8 mouse cellular contexts compared by ENCODE assay signal in genomic region chr8:108691456-108692238, GRCm38 (mm10).
A peak's percentile ranks its signal among the peaks of the same experiment; 100 is the strongest.
DNase-seq lines count a peak whose midpoint lies in the region; ATAC-seq and TF ChIP-seq lines count a peak whose summit lies in the region.

No protein-coding gene starts in this region.

- no peak for TF ChIP-seq CTCF in gastrocnemius, adult 2 months (IDR thresholded peaks at IDR 0.05)

- no peaks in the 10 kb centered on the region for H3K36me3 ChIP-seq in heart, embryonic 11.5 days (ENCODE audit: control insufficient read depth, insufficient read depth, low read length)
- no peaks in the 10 kb centered on the region for H3K36me3 ChIP-seq in midbrain, embryonic 10.5 days

- H3K9me3 ChIP-seq in heart, embryonic 11.5 days (replicated peaks; ENCODE audit: control insufficient read depth, low read length): no peaks in the 10 kb centered on the region
- H3K9me3 ChIP-seq in midbrain, embryonic 10.5 days (replicated peaks): no peaks in the 10 kb centered on the region

- 4% methylated on average over 17 of the region's 21 CpGs for WGBS in heart, embryonic 11.5 days (ENCODE audit: insufficient replicate concordance)
- WGBS in midbrain, embryonic 10.5 days: 3% methylated on average over 21 of the region's 21 CpGs

- H3K4me3 ChIP-seq in gastrocnemius, adult 2 months: peak overlapping the region; percentile 60
- peak overlapping the region; percentile 31 for H3K4me3 ChIP-seq in heart, embryonic 11.5 days (ENCODE audit: low read depth, low read length)
- peak overlapping the region; percentile 48 for H3K4me3 ChIP-seq in midbrain, embryonic 10.5 days

- peaks cover 26% of the 10 kb centered on the region for H3K27me3 ChIP-seq in heart, embryonic 11.5 days (ENCODE audit: control insufficient read depth, insufficient read depth, low read length)
- peaks cover 61% of the 10 kb centered on the region for H3K27me3 ChIP-seq in midbrain, embryonic 10.5 days (ENCODE audit: low read depth, poor library complexity, severe bottlenecking)

- peaks cover 33% of the 10 kb centered on the region for H3K4me1 ChIP-seq in heart, embryonic 11.5 days (ENCODE audit: control insufficient read depth, insufficient read depth, low read length)
- H3K4me1 ChIP-seq in midbrain, embryonic 10.5 days: peaks cover 46% of the 10 kb centered on the region

- peak overlapping the region; percentile 13; the same call in 1 of the 2 replicates for H3K9ac ChIP-seq in heart, embryonic 11.5 days (ENCODE audit: low read depth, low read length)

- H3K27ac ChIP-seq in gastrocnemius, adult 2 months: peak overlapping the region; percentile 81
- no peak overlapping the region for H3K27ac ChIP-seq in heart, embryonic 11.5 days (ENCODE audit: low read depth, low read length)
- peak overlapping the region; percentile 68 for H3K27ac ChIP-seq in midbrain, embryonic 10.5 days (replicated peaks)

- peak; percentile 59 for DNase-seq in gastrocnemius, adult 2 months
- DNase-seq in gastrocnemius, postnatal 25 days: no peak
- DNase-seq in adrenal gland, postnatal 25 days: peak; percentile 71
- peak; percentile 70 to 80 for DNase-seq in kidney, postnatal 4 days
- peak; percentile 53 for DNase-seq in midbrain, embryonic 10.5 days (ENCODE audit: low spot score)
- no peak for DNase-seq in thymus, postnatal 25 days
- no peak for DNase-seq in cerebellum, adult 8-10 months

- intact Hi-C loops in gastrocnemius, adult 2 months (cut with DNase I): loop anchor here (10.0 kb wide), 1 partner anchor 117 kb away; no protein-coding TSS in a partner anchor

- ATAC-seq in heart, embryonic 11.5 days (replicated peaks; ENCODE audit: insufficient number of reproducible peaks, low FRiP score, low TSS enrichment): peak; percentile 21; the same call in 1 of the 2 replicates

- peak overlapping the region; percentile 79 for H3K4me2 ChIP-seq in heart, embryonic 11.5 days

Comparison
In these comparisons a context has a peak if more than half of its experiments do, and no peak if none do; other contexts are left out.
1. DNase-seq: peak in gastrocnemius, adult 2 months (single experiment), adrenal gland, postnatal 25 days (single experiment), kidney, postnatal 4 days (2 of 2) and midbrain, embryonic 10.5 days (single experiment); none in gastrocnemius, postnatal 25 days (single experiment), thymus, postnatal 25 days (single experiment) and cerebellum, adult 8-10 months (single experiment).
2. Peak in every context shown above with its lines, with median percentiles within 50 percentile points of each other: H3K4me3 ChIP-seq.